Mouse (Mus musculus): ENCODE results near the gene Mad1l1. TPM values are rescaled to one million over a fixed set of nuclear protein-coding genes. Genes with fewer than 3 reads are reported as not detected.
A peak's percentile ranks its signal among the peaks of the same experiment; 100 is the strongest.

Gene Mad1l1
- polyA plus RNA-seq, 1 experiment from 2014 or later, result 25.0 TPM

DNA sequence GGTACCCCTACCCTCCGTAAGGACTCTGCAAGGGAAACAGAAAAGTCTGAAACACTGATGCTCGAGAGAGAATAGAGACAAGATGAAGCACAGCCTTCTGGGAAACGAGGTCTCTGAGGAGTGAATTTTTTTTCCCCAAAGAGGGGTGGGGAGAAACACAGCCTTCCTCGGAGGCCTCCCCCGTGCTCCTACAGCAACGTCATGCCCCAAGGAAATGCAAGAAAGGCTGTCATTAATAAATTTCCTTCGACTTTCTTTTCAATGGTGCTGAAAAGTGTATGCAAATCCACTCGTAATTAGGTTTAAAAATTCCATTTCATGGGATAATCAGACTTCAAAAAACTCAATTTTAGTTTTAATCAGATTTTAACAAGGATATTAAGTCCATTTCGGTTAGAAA is 41.1 kb downstream of the Mad1l1 start:
- peaks cover 6% of the 10 kb centered on the region; the same call in 1 of the 2 replicates for H3K36me3 ChIP-seq (ENCODE audit: control insufficient read depth, insufficient read depth, low read length)
- H3K4me1 ChIP-seq (ENCODE audit: control insufficient read depth, insufficient read depth, low read length), result no peaks in the 10 kb centered on the region
- no peaks in the 10 kb centered on the region for H3K9me3 ChIP-seq (replicated peaks; ENCODE audit: control insufficient read depth, low read length)
- ATAC-seq (replicated peaks; ENCODE audit: insufficient number of reproducible peaks, low FRiP score, low TSS enrichment), result no peak
- no peak overlapping the region for H3K4me3 ChIP-seq (ENCODE audit: low read depth, low read length)
- H3K4me2 ChIP-seq, result no peak overlapping the region
- H3K27me3 ChIP-seq (ENCODE audit: control insufficient read depth, insufficient read depth, low read length), result no peaks in the 10 kb centered on the region
- 84% methylated on average over 9 of the region's 9 CpGs for WGBS (ENCODE audit: insufficient replicate concordance)
- no peak overlapping the region for H3K9ac ChIP-seq (ENCODE audit: low read depth, low read length)
- H3K27ac ChIP-seq (ENCODE audit: low read depth, low read length), result no peak overlapping the region

GRCm38 (mm10) chr5:140276779-140277178 is 44.6 kb downstream of the Mad1l1 start:
- no peaks in the 10 kb centered on the region for H3K9me3 ChIP-seq (replicated peaks; ENCODE audit: control insufficient read depth, low read length)
- H3K27me3 ChIP-seq (ENCODE audit: control insufficient read depth, insufficient read depth, low read length), result 0 out of 2 replicates have a peak, but pooled peaks cover 2% of the 10 kb centered on the region
- no peak overlapping the region for H3K9ac ChIP-seq (ENCODE audit: low read depth, low read length)
- H3K4me2 ChIP-seq, result no peak overlapping the region
- H3K4me1 ChIP-seq (ENCODE audit: control insufficient read depth, insufficient read depth, low read length), result no peaks in the 10 kb centered on the region
- 82% methylated on average over 6 of the region's 6 CpGs for WGBS (ENCODE audit: insufficient replicate concordance)
- ATAC-seq (replicated peaks; ENCODE audit: insufficient number of reproducible peaks, low FRiP score, low TSS enrichment), result no peak
- H3K27ac ChIP-seq (ENCODE audit: low read depth, low read length), result no peak overlapping the region
- H3K36me3 ChIP-seq (ENCODE audit: control insufficient read depth, insufficient read depth, low read length), result no peaks in the 10 kb centered on the region
- H3K4me3 ChIP-seq (ENCODE audit: low read depth, low read length), result no peak overlapping the region

DNA sequence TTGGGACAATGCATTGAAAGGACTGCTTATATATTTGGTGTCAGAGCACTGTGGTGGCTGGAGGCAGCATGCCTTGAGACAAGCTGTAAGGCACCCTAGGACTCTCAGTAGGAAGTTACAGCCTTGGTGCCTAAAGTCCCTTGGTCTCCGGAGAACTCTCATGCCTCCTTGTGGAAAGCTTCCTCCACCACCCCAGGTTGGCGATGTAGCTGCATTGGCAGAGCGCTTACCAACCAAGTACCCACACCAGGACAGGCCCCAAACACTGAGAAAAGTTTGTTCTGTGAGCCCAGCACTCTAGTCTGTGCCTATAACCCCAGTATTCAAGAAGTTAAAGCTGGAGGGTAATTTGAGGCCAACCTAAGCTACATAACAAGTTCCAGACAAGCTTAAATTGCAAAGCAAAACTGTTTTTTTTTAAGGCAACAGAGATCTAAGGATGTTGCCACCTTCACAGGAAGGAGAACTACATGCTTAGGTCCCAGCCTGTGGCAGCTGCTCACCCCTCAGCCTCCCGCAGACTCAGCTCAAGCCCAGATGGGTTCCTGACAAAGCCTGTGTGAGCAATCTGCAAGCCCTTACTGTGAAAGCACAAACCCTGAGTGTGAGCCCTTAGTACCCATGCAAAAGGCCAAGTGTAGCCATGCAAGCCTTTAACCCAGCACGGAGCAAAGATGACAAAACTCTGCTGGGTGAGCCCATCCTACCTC is 50.2 kb downstream of the Mad1l1 start:
- 84% methylated on average over 5 of the region's 5 CpGs for WGBS (ENCODE audit: insufficient replicate concordance)

DNA sequence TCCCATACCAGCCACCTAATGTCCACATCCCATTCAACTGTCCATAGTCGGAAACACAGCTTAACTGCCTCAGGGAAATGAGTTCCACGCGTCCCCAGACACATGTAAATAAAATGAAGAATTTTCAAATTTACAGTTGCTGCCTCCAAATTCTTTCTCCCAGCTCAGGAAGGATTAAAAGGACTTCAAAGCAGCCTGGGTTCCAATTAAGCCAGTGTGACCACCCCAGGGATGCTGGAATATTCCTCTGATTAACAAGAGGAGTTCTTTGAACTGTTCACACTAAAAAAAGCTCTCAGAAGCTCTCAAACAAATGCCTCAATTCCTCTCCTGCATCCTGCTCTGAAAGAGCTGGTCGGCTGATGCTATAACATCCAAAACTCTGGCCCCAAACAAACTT is 53.0 kb downstream of the Mad1l1 start:
- ATAC-seq (replicated peaks; ENCODE audit: insufficient number of reproducible peaks, low FRiP score, low TSS enrichment), result no peak
- Histone ChIP-seq H3K36me3 (ENCODE audit: control insufficient read depth, insufficient read depth, low read length) (no peaks in the 10 kb centered on the region), H3K4me2 (no peak overlapping the region), H3K9me3 (replicated peaks; ENCODE audit: control insufficient read depth, low read length) (no peaks in the 10 kb centered on the region), H3K4me1 (ENCODE audit: control insufficient read depth, insufficient read depth, low read length) (peaks cover 12% of the 10 kb centered on the region), H3K27ac (ENCODE audit: low read depth, low read length) (no peak overlapping the region), H3K4me3 (ENCODE audit: low read depth, low read length) (no peak overlapping the region), H3K27me3 (ENCODE audit: control insufficient read depth, insufficient read depth, low read length) (peaks cover 13% of the 10 kb centered on the region), H3K9ac (ENCODE audit: low read depth, low read length) (no peak overlapping the region)
- WGBS (ENCODE audit: insufficient replicate concordance), result 83% methylated on average over 4 of the region's 4 CpGs

More for the DNA sequence above, 50.2 kb downstream of the Mad1l1 start:
- H3K36me3 ChIP-seq (ENCODE audit: control insufficient read depth, insufficient read depth, low read length), result no peaks in the 10 kb centered on the region
- H3K9ac ChIP-seq (ENCODE audit: low read depth, low read length), result no peak overlapping the region
- H3K4me2 ChIP-seq, result no peak overlapping the region
- no peaks in the 10 kb centered on the region for H3K4me1 ChIP-seq (ENCODE audit: control insufficient read depth, insufficient read depth, low read length)
- no peak overlapping the region for H3K4me3 ChIP-seq (ENCODE audit: low read depth, low read length)
- no peak for ATAC-seq (replicated peaks; ENCODE audit: insufficient number of reproducible peaks, low FRiP score, low TSS enrichment)
- peaks cover 13% of the 10 kb centered on the region for H3K27me3 ChIP-seq (ENCODE audit: control insufficient read depth, insufficient read depth, low read length)
- no peaks in the 10 kb centered on the region for H3K9me3 ChIP-seq (replicated peaks; ENCODE audit: control insufficient read depth, low read length)
- H3K27ac ChIP-seq (ENCODE audit: low read depth, low read length), result no peak overlapping the region

GRCm38 (mm10) chr5:140267061-140267460 is 54.3 kb downstream of the Mad1l1 start:
- H3K4me1 ChIP-seq (ENCODE audit: control insufficient read depth, insufficient read depth, low read length), result peaks cover 12% of the 10 kb centered on the region
- no peaks in the 10 kb centered on the region for H3K9me3 ChIP-seq (replicated peaks; ENCODE audit: control insufficient read depth, low read length)
- no peak for ATAC-seq (replicated peaks; ENCODE audit: insufficient number of reproducible peaks, low FRiP score, low TSS enrichment)
- no peak overlapping the region for H3K9ac ChIP-seq (ENCODE audit: low read depth, low read length)
- H3K4me3 ChIP-seq (ENCODE audit: low read depth, low read length), result no peak overlapping the region
- H3K27me3 ChIP-seq (ENCODE audit: control insufficient read depth, insufficient read depth, low read length), result peaks cover 19% of the 10 kb centered on the region
- no peak overlapping the region for H3K4me2 ChIP-seq
- no peak overlapping the region for H3K27ac ChIP-seq (ENCODE audit: low read depth, low read length)
- WGBS (ENCODE audit: insufficient replicate concordance), result 68% methylated on average over 2 of the region's 2 CpGs
- no peaks in the 10 kb centered on the region for H3K36me3 ChIP-seq (ENCODE audit: control insufficient read depth, insufficient read depth, low read length)

DNA sequence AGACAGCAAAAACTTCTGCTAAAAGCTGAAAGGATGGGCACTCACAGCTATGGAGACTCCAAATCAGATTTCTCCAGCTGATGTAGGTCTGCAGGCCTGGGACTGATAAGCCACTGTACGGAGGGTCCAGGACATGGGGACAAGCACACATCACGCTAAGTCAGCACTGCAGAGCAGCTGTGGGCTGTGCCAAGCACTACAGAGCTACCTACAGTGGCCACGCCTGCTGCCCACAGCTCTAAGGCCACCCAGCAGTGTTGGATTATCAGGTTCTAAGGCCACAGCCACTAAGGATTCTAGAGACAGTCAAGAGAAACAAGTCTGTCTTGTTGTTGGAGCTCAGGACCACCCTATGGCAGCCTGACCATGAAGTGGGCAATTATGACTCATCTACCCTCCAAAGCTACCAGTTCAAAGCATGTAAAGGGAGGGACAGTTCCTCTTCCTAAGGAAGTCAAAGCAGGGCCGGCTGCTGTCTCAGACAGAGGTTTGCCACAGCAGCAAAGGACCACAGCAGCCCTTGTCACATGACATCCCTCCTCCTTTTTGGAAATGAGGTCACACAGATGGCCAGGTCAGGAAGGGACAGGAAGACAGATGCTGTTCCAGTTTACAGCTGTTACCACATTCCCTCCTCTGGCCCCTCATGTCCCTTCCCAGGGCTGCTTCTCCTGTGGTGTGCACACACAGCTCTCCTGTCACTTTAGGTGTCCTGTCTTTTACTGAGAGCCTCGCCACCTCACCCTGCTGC is 56.4 kb downstream of the Mad1l1 start:
- Histone ChIP-seq H3K9ac (ENCODE audit: low read depth, low read length) (no peak overlapping the region), H3K27ac (ENCODE audit: low read depth, low read length) (no peak overlapping the region), H3K27me3 (ENCODE audit: control insufficient read depth, insufficient read depth, low read length) (peaks cover 40% of the 10 kb centered on the region), H3K4me2 (no peak overlapping the region), H3K36me3 (ENCODE audit: control insufficient read depth, insufficient read depth, low read length) (no peaks in the 10 kb centered on the region), H3K4me3 (ENCODE audit: low read depth, low read length) (no peak overlapping the region), H3K4me1 (ENCODE audit: control insufficient read depth, insufficient read depth, low read length) (peaks cover 12% of the 10 kb centered on the region), H3K9me3 (replicated peaks; ENCODE audit: control insufficient read depth, low read length) (no peaks in the 10 kb centered on the region)
- 66% methylated on average over 5 of the region's 5 CpGs for WGBS (ENCODE audit: insufficient replicate concordance)
- no peak for ATAC-seq (replicated peaks; ENCODE audit: insufficient number of reproducible peaks, low FRiP score, low TSS enrichment)

GRCm38 (mm10) chr5:140263754-140264749 is 57.3 kb downstream of the Mad1l1 start:
- Histone ChIP-seq H3K27ac (ENCODE audit: low read depth, low read length) (no peak overlapping the region), H3K9ac (ENCODE audit: low read depth, low read length) (no peak overlapping the region), H3K27me3 (ENCODE audit: control insufficient read depth, insufficient read depth, low read length) (peaks cover 45% of the 10 kb centered on the region), H3K4me3 (ENCODE audit: low read depth, low read length) (no peak overlapping the region), H3K36me3 (ENCODE audit: control insufficient read depth, insufficient read depth, low read length) (no peaks in the 10 kb centered on the region), H3K9me3 (replicated peaks; ENCODE audit: control insufficient read depth, low read length) (no peaks in the 10 kb centered on the region), H3K4me2 (peak overlapping the region; percentile 32), H3K4me1 (ENCODE audit: control insufficient read depth, insufficient read depth, low read length) (peaks cover 12% of the 10 kb centered on the region)
- whole genome bisulfite sequencing (ENCODE audit: insufficient replicate concordance), result 58% methylated on average over 30 of the region's 30 CpGs
- ATAC-seq (replicated peaks; ENCODE audit: insufficient number of reproducible peaks, low FRiP score, low TSS enrichment), result no peak

DNA sequence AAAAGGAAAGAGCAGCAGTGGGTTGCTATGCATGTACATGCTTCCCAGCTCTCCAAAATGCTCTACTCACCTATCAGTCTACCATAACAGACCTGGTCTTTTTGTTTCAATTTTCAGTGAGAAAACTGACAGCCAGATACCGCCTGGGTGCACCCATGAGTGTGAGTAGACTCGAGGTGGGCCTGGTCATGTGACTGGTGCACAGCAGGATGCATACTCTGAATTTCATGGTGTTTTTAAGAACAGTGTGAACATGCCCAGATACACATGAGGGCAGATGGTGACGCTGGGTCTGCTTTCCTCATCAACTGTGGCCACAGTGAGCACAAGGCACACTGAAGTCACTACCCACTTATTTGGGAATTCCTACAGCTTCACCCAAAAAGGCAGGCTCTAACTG is 59.0 kb downstream of the Mad1l1 start:
- WGBS (ENCODE audit: insufficient replicate concordance), result 85% methylated on average over 3 of the region's 3 CpGs
- no peak for ATAC-seq (replicated peaks; ENCODE audit: insufficient number of reproducible peaks, low FRiP score, low TSS enrichment)
- no peak overlapping the region for H3K4me3 ChIP-seq (ENCODE audit: low read depth, low read length)
- H3K36me3 ChIP-seq (ENCODE audit: control insufficient read depth, insufficient read depth, low read length), result no peaks in the 10 kb centered on the region
- peaks cover 12% of the 10 kb centered on the region for H3K4me1 ChIP-seq (ENCODE audit: control insufficient read depth, insufficient read depth, low read length)
- H3K4me2 ChIP-seq, result no peak overlapping the region
- H3K27ac ChIP-seq (ENCODE audit: low read depth, low read length), result no peak overlapping the region
- H3K9ac ChIP-seq (ENCODE audit: low read depth, low read length), result no peak overlapping the region
- H3K9me3 ChIP-seq (replicated peaks; ENCODE audit: control insufficient read depth, low read length), result no peaks in the 10 kb centered on the region
- peaks cover 48% of the 10 kb centered on the region for H3K27me3 ChIP-seq (ENCODE audit: control insufficient read depth, insufficient read depth, low read length)

Data from heart, embryonic 11.5 days (tissue).